Mouse (Mus musculus) C2C12 (cell line): ENCODE data around the gene Hapln4. TPM values are rescaled to one million over a fixed set of nuclear protein-coding genes. Genes with fewer than 3 reads are reported as not detected.

Experiments used
- H3K27me3 ChIP-seq: one replicate; pipeline ENCODE4 v1.6.1; 2011; ENCODE audit not compliant: control insufficient read depth, insufficient read depth, insufficient read length
- H3K36me3 ChIP-seq: one replicate; pipeline ENCODE4 v1.6.1; 2011; ENCODE audit not compliant: control insufficient read depth, insufficient read depth
- H3K4me3 ChIP-seq: one replicate; pipeline ENCODE4 v1.5.1; 2011; ENCODE audit warnings: mild to moderate bottlenecking, control low read depth; ENCODE audit not compliant: poor library complexity, insufficient read depth, severe bottlenecking
- H3K79me2 ChIP-seq: one replicate; pipeline ENCODE4 v1.6.1; 2011; ENCODE audit not compliant: control insufficient read depth, insufficient read depth
- H3K79me3 ChIP-seq: one replicate; pipeline ENCODE4 v1.6.1; 2011; ENCODE audit warnings: low read depth, control low read depth
- H3ac ChIP-seq: one replicate; pipeline ENCODE3; 2011; ENCODE audit warnings: low read depth; ENCODE audit not compliant: control insufficient read depth, insufficient read length
- CEBPB ChIP-seq: IDR thresholded peaks from one replicate; pipeline ENCODE4 v1.6.1; 2011; ENCODE audit warnings: low read depth, mild to moderate bottlenecking, control low read depth, moderate library complexity
- CTCF ChIP-seq: IDR thresholded peaks from one replicate; pipeline ENCODE4 v1.5.1; 2011; ENCODE audit not compliant: control insufficient read depth, insufficient read depth, insufficient read length
- FOSL1 ChIP-seq: IDR thresholded peaks from one replicate; pipeline ENCODE4 v1.8.0; 2011; ENCODE audit warnings: mild to moderate bottlenecking, low read length; ENCODE audit not compliant: poor library complexity, insufficient read depth, severe bottlenecking
- MAX ChIP-seq: IDR thresholded peaks from one replicate; pipeline ENCODE4 v1.6.1; 2011; ENCODE audit warnings: mild to moderate bottlenecking, control low read depth
- MYOD1 ChIP-seq: IDR thresholded peaks from one replicate; pipeline ENCODE4 v1.6.1; 2011; ENCODE audit warnings: low read depth; ENCODE audit not compliant: control insufficient read depth, insufficient read length
- MYOG ChIP-seq: IDR thresholded peaks from one replicate; pipeline ENCODE4 v1.6.1; 2011; ENCODE audit not compliant: control insufficient read depth, insufficient read length; ENCODE audit errors: extremely low read depth
- USF1 ChIP-seq: IDR thresholded peaks from one replicate; pipeline ENCODE4 v1.6.1; 2011; ENCODE audit warnings: low read depth, mild to moderate bottlenecking, control low read depth, moderate library complexity
- long read RNA-seq, 2 experiments: library from polyadenylated mRNA; unstranded; transcript quantifications; one replicate each; pipeline ENCODE4 v2.0.0; 2019 to 2020
- polyA plus RNA-seq: library from polyadenylated mRNA; unstranded; fragments of >200 nt; fragmentation: generic; extraction: Trizol; gene quantifications from one replicate; pipeline ENCODE4 v1.2.1, GENCODE M21; 2012; ENCODE audit warnings: missing spikeins

The Hapln4 gene
- polyA plus RNA-seq: 1.0 TPM
- long read RNA-seq, experiment 1, partial matches to known transcripts: 0 of 3 reads
- long read RNA-seq, experiment 1, other reads (novel, unspliced or antisense): 0 of 3 reads
- long read RNA-seq, experiment 2, transcript Hapln4-201 (5 exons, 3,648 nt): major isoform, 7 of 11 reads
- long read RNA-seq, experiment 2, partial matches to known transcripts: 3 of 11 reads
- long read RNA-seq, experiment 2, other reads (novel, unspliced or antisense): 1 of 11 reads

GRCm38 (mm10) chr8:70083285-70083684 is at the start of gene Hapln4:
Gene Hapln4 (plus strand): TSS chr8:70083457.
- Histone ChIP-seq H3ac (no peak within 1 kb of the TSS), H3K36me3 (no peaks in the 10 kb centered on the region), H3K27me3 (peaks cover 35% of the 10 kb centered on the region), H3K79me3 (no peaks in the 10 kb centered on the region), H3K79me2 (no peaks in the 10 kb centered on the region), H3K4me3 (peak within 1 kb of the TSS; percentile 11)
- no peak for TF ChIP-seq MYOG
- TF ChIP-seq MYOD1: no peak
- TF ChIP-seq FOSL1: no peak
- no peak for TF ChIP-seq CTCF

GRCm38 (mm10) chr8:70037994-70038393 is 45.3 kb upstream of the Hapln4 start:
- Histone ChIP-seq H3K79me3 (peaks cover 73% of the 10 kb centered on the region), H3K36me3 (no peaks in the 10 kb centered on the region), H3ac (no peak overlapping the region), H3K79me2 (peaks cover 98% of the 10 kb centered on the region), H3K4me3 (no peak overlapping the region), H3K27me3 (no peaks in the 10 kb centered on the region)
- no peak for TF ChIP-seq MYOG
- TF ChIP-seq FOSL1: no peak
- TF ChIP-seq MYOD1: no peak
- TF ChIP-seq CTCF: no peak
- no peak for TF ChIP-seq CEBPB
- TF ChIP-seq MAX: no peak
- TF ChIP-seq USF1: no peak

- Histone ChIP-seq H3K4me3 (peak overlapping the region; percentile 96), H3K79me2 (peaks cover 98% of the 10 kb centered on the region), H3ac (peak overlapping the region; percentile 88), H3K79me3 (peaks cover 79% of the 10 kb centered on the region), H3K36me3 (no peaks in the 10 kb centered on the region), H3K27me3 (no peaks in the 10 kb centered on the region)
- TF ChIP-seq CEBPB (no peak), MAX (no peak), USF1 (no peak), MYOG (no peak)
Measured at GRCm38 (mm10) chr8:70041885-70042546, 41.2 kb upstream of the Hapln4 start.

GRCm38 (mm10) chr8:70042583-70043455 is 40.4 kb upstream of the Hapln4 start, which contains the start of the genes Mau2 and Sugp1:
Gene Mau2 (minus strand): TSS chr8:70042734.
Gene Sugp1 (plus strand): TSS chr8:70042813.
- Histone ChIP-seq H3K79me3 (peaks cover 75% of the 10 kb centered on the region), H3K27me3 (no peaks in the 10 kb centered on the region), H3K4me3 (peak within 1 kb of the TSS; percentile 96), H3K36me3 (no peaks in the 10 kb centered on the region), H3ac (peak within 1 kb of the TSS; percentile 88), H3K79me2 (peaks cover 98% of the 10 kb centered on the region)
- TF ChIP-seq MYOG (no peak), CTCF (no peak), CEBPB (no peak), FOSL1 (no peak)

GRCm38 (mm10) chr8:70043996-70044395 is 39.3 kb upstream of the Hapln4 start:
- peaks cover 5% of the 10 kb centered on the region for H3K36me3 ChIP-seq
- TF ChIP-seq CEBPB: no peak
- H3K79me2 ChIP-seq: peaks cover 98% of the 10 kb centered on the region
- peak overlapping the region; percentile 96 for H3K4me3 ChIP-seq
- peak overlapping the region; percentile 18 for H3ac ChIP-seq
- no peaks in the 10 kb centered on the region for H3K27me3 ChIP-seq
- peaks cover 65% of the 10 kb centered on the region for H3K79me3 ChIP-seq
